Mouse (Mus musculus): ENCODE measurements around the gene Clec2d. TPM values are rescaled to one million over a fixed set of nuclear protein-coding genes. Genes with fewer than 3 reads are reported as not detected.

Clec2d gene
- polyA plus RNA-seq, 1 experiment from 2014 or later = 0.90 TPM

- WGBS = 77% methylated on average over 5 of the region's 5 CpGs
- Histone ChIP-seq H3K27ac (ENCODE audit: low read length) (no peak overlapping the region), H3K4me2 (replicated peaks; ENCODE audit: low read depth, low read length) (no peak overlapping the region), H3K9ac (replicated peaks; ENCODE audit: low read length) (no peak overlapping the region), H3K4me3 (ENCODE audit: low read length) (no peak overlapping the region), H3K9me3 (ENCODE audit: low read length) (no peaks in the 10 kb centered on the region), H3K36me3 (ENCODE audit: insufficient read depth, low read length) (no peaks in the 10 kb centered on the region), H3K27me3 (ENCODE audit: insufficient read depth, low read length) (no peaks in the 10 kb centered on the region), H3K4me1 (ENCODE audit: insufficient read depth, low read length) (peaks cover 16% of the 10 kb centered on the region; the same call in 1 of the 2 replicates)
- ATAC-seq (ENCODE audit: low FRiP score, low TSS enrichment) = no peak
Observed at GRCm38 (mm10) chr6:129218191-129218696, 37.8 kb downstream of the Clec2d start.

- no peaks in the 10 kb centered on the region for H3K9me3 ChIP-seq (ENCODE audit: low read length)
- H3K4me3 ChIP-seq (ENCODE audit: low read length) = no peak overlapping the region
- H3K27ac ChIP-seq (ENCODE audit: low read length) = peak overlapping the region; percentile 53
- H3K27me3 ChIP-seq (ENCODE audit: insufficient read depth, low read length) = no peaks in the 10 kb centered on the region
- H3K36me3 ChIP-seq (ENCODE audit: insufficient read depth, low read length) = no peaks in the 10 kb centered on the region
- WGBS = 72% methylated on average over 3 of the region's 3 CpGs
- no peak overlapping the region for H3K4me2 ChIP-seq (replicated peaks; ENCODE audit: low read depth, low read length)
- ATAC-seq (ENCODE audit: low FRiP score, low TSS enrichment) = no peak
- no peak overlapping the region for H3K9ac ChIP-seq (replicated peaks; ENCODE audit: low read length)
- peaks cover 11% of the 10 kb centered on the region; the same call in 1 of the 2 replicates for H3K4me1 ChIP-seq (ENCODE audit: insufficient read depth, low read length)
Observed at GRCm38 (mm10) chr6:129219897-129220517, 39.6 kb downstream of the Clec2d start.

GRCm38 (mm10) chr6:129221053-129221452 is 40.6 kb downstream of the Clec2d start:
- no peaks in the 10 kb centered on the region for H3K27me3 ChIP-seq (ENCODE audit: insufficient read depth, low read length)
- no peak overlapping the region for H3K4me2 ChIP-seq (replicated peaks; ENCODE audit: low read depth, low read length)
- H3K9ac ChIP-seq (replicated peaks; ENCODE audit: low read length) = no peak overlapping the region
- peaks cover 5% of the 10 kb centered on the region; the same call in 1 of the 2 replicates for H3K4me1 ChIP-seq (ENCODE audit: insufficient read depth, low read length)
- H3K9me3 ChIP-seq (ENCODE audit: low read length) = no peaks in the 10 kb centered on the region
- no peak overlapping the region for H3K4me3 ChIP-seq (ENCODE audit: low read length)
- WGBS = 97% methylated on average over 1 of the region's 1 CpGs
- no peak overlapping the region for H3K27ac ChIP-seq (ENCODE audit: low read length)
- no peak for ATAC-seq (ENCODE audit: low FRiP score, low TSS enrichment)
- H3K36me3 ChIP-seq (ENCODE audit: insufficient read depth, low read length) = no peaks in the 10 kb centered on the region

GRCm38 (mm10) chr6:129222188-129222800 is 41.9 kb downstream of the Clec2d start:
- Histone ChIP-seq H3K9ac (replicated peaks; ENCODE audit: low read length) (no peak overlapping the region), H3K4me1 (ENCODE audit: insufficient read depth, low read length) (0 out of 2 replicates have a peak, but pooled peaks cover 3% of the 10 kb centered on the region), H3K36me3 (ENCODE audit: insufficient read depth, low read length) (no peaks in the 10 kb centered on the region), H3K4me3 (ENCODE audit: low read length) (no peak overlapping the region), H3K27me3 (ENCODE audit: insufficient read depth, low read length) (no peaks in the 10 kb centered on the region), H3K9me3 (ENCODE audit: low read length) (no peaks in the 10 kb centered on the region), H3K4me2 (replicated peaks; ENCODE audit: low read depth, low read length) (no peak overlapping the region), H3K27ac (ENCODE audit: low read length) (no peak overlapping the region)
- no peak for ATAC-seq (ENCODE audit: low FRiP score, low TSS enrichment)
- WGBS = 68% methylated on average over 3 of the region's 3 CpGs

- 68% methylated on average over 2 of the region's 2 CpGs for WGBS
- no peak overlapping the region for H3K4me2 ChIP-seq (replicated peaks; ENCODE audit: low read depth, low read length)
- H3K4me3 ChIP-seq (ENCODE audit: low read length) = no peak overlapping the region
- H3K36me3 ChIP-seq (ENCODE audit: insufficient read depth, low read length) = no peaks in the 10 kb centered on the region
- H3K9ac ChIP-seq (replicated peaks; ENCODE audit: low read length) = no peak overlapping the region
- H3K4me1 ChIP-seq (ENCODE audit: insufficient read depth, low read length) = 0 out of 2 replicates have a peak, but pooled peaks cover 3% of the 10 kb centered on the region
- no peaks in the 10 kb centered on the region for H3K9me3 ChIP-seq (ENCODE audit: low read length)
- no peak for ATAC-seq (ENCODE audit: low FRiP score, low TSS enrichment)
- H3K27ac ChIP-seq (ENCODE audit: low read length) = no peak overlapping the region
- no peaks in the 10 kb centered on the region for H3K27me3 ChIP-seq (ENCODE audit: insufficient read depth, low read length)
Observed at GRCm38 (mm10) chr6:129223611-129224010, 43.2 kb downstream of the Clec2d start.

- H3K27ac ChIP-seq (ENCODE audit: low read length) = no peak overlapping the region
- no peak overlapping the region for H3K4me2 ChIP-seq (replicated peaks; ENCODE audit: low read depth, low read length)
- 67% methylated on average over 1 of the region's 1 CpGs for WGBS
- H3K4me3 ChIP-seq (ENCODE audit: low read length) = no peak overlapping the region
- H3K9me3 ChIP-seq (ENCODE audit: low read length) = no peaks in the 10 kb centered on the region
- H3K36me3 ChIP-seq (ENCODE audit: insufficient read depth, low read length) = no peaks in the 10 kb centered on the region
- ATAC-seq (ENCODE audit: low FRiP score, low TSS enrichment) = no peak
- H3K27me3 ChIP-seq (ENCODE audit: insufficient read depth, low read length) = no peaks in the 10 kb centered on the region
- no peak overlapping the region for H3K9ac ChIP-seq (replicated peaks; ENCODE audit: low read length)
- peaks cover 8% of the 10 kb centered on the region for H3K4me1 ChIP-seq (ENCODE audit: insufficient read depth, low read length)
Observed at GRCm38 (mm10) chr6:129224090-129224489, 43.7 kb downstream of the Clec2d start.

- Histone ChIP-seq H3K27ac (ENCODE audit: low read length) (no peak overlapping the region), H3K36me3 (ENCODE audit: insufficient read depth, low read length) (no peaks in the 10 kb centered on the region), H3K9ac (replicated peaks; ENCODE audit: low read length) (no peak overlapping the region), H3K27me3 (ENCODE audit: insufficient read depth, low read length) (no peaks in the 10 kb centered on the region), H3K4me2 (replicated peaks; ENCODE audit: low read depth, low read length) (no peak overlapping the region), H3K4me1 (ENCODE audit: insufficient read depth, low read length) (peaks cover 15% of the 10 kb centered on the region), H3K4me3 (ENCODE audit: low read length) (no peak overlapping the region), H3K9me3 (ENCODE audit: low read length) (no peaks in the 10 kb centered on the region)
- ATAC-seq (ENCODE audit: low FRiP score, low TSS enrichment) = no peak
- WGBS = 89% methylated on average over 2 of the region's 2 CpGs
Observed at GRCm38 (mm10) chr6:129225078-129225477, 44.7 kb downstream of the Clec2d start.

GRCm38 (mm10) chr6:129228935-129229773 is 48.7 kb downstream of the Clec2d start:
- Histone ChIP-seq H3K4me2 (replicated peaks; ENCODE audit: low read depth, low read length) (no peak overlapping the region), H3K4me1 (ENCODE audit: insufficient read depth, low read length) (peaks cover 23% of the 10 kb centered on the region), H3K4me3 (ENCODE audit: low read length) (no peak overlapping the region), H3K9ac (replicated peaks; ENCODE audit: low read length) (no peak overlapping the region), H3K27ac (ENCODE audit: low read length) (peak overlapping the region; percentile 95), H3K27me3 (ENCODE audit: insufficient read depth, low read length) (no peaks in the 10 kb centered on the region), H3K9me3 (ENCODE audit: low read length) (no peaks in the 10 kb centered on the region), H3K36me3 (ENCODE audit: insufficient read depth, low read length) (no peaks in the 10 kb centered on the region)
- no peak for ATAC-seq (ENCODE audit: low FRiP score, low TSS enrichment)
- 46% methylated on average over 3 of the region's 3 CpGs for WGBS

GRCm38 (mm10) chr6:129229774-129230578 is 49.6 kb downstream of the Clec2d start:
- Histone ChIP-seq H3K4me1 (ENCODE audit: insufficient read depth, low read length) (peaks cover 20% of the 10 kb centered on the region), H3K27me3 (ENCODE audit: insufficient read depth, low read length) (no peaks in the 10 kb centered on the region), H3K4me3 (ENCODE audit: low read length) (no peak overlapping the region), H3K9ac (replicated peaks; ENCODE audit: low read length) (no peak overlapping the region), H3K9me3 (ENCODE audit: low read length) (no peaks in the 10 kb centered on the region), H3K27ac (ENCODE audit: low read length) (peak overlapping the region; percentile 95), H3K36me3 (ENCODE audit: insufficient read depth, low read length) (no peaks in the 10 kb centered on the region), H3K4me2 (replicated peaks; ENCODE audit: low read depth, low read length) (no peak overlapping the region)
- WGBS = 50% methylated on average over 3 of the region's 3 CpGs
- peak; percentile 88 for ATAC-seq (ENCODE audit: low FRiP score, low TSS enrichment)
